Mouse (Mus musculus) T-helper 1 cell (primary cell): ENCODE results near the gene Ptpn7.
"Not testable (repeated sequence)": the region's sequence is repeated elsewhere in the genome, so short reads cannot be mapped to it uniquely, and the experiment has no call there.

Source experiments
- in situ Hi-C: fragments of 300-600 bp; cut with MboI, MseI; formaldehyde crosslinking; loops from one replicate; pipeline ENCODE4 v1.15.1; 2025; ENCODE audit warnings: high pct_unique_total_duplicates

The Ptpn7 gene

GRCm38 (mm10) chr1:135132473-135132872 is at the start of gene Ptpn7:
Ptpn7 (plus strand) TSS chr1:135132700.
- in situ Hi-C loops, result no loop called here

GRCm38 (mm10) chr1:135083465-135083864 is 49.0 kb upstream of the Ptpn7 start:
- in situ Hi-C loops, result no loop called here

DNA sequence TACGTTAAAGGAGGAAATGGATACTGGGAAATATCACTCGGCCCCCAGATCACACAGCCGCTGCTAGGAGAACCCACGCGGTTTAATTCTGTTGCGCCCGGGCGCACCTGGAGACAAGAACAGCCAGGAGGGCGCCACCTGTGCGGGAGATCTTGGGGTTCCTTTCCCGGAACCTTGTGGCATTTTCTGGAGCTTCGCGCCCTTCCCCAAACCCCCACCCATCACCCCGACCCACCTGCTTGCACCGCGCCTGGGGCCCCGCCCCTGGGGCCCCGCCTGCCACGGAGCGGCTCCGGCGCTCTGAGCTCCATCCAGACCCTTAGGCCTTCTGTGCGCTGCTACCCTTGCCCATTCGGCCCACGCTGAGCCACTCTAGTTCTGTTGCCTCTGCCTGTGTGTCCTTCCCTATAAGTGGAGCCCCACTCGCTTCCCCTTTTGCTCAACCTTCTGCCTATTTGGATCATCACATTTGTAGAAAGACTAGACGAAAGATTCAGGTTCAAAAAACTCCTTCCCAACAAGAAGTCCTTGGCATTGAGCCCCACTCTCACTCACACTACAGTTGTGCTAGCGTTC is 47.1 kb upstream of the Ptpn7 start:
- in situ Hi-C loops, result no loop called here

DNA sequence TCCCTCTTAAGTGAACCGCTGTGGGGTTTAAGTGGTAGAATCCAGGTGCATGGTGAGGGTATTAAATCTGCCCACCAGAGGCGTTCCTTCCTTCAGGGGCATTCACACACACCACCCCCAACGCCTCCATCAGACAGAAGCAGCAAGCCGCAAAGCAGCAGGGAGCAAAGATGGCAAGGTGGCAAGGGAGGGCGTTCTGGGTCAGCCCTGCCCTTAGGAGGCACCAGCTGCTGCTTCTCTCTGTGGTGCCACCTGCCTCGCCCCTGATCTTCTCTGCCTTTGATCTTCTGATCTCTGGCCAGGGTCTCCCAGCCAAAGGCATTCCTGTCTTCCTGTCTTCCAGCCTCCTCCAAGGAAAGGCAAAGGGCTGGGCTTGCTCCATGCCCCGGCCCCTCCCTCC is 46.5 kb upstream of the Ptpn7 start:
- in situ Hi-C loops, result no loop called here

- in situ Hi-C loops, result no loop called here
Measured at GRCm38 (mm10) chr1:135087414-135087813, 45.1 kb upstream of the Ptpn7 start.

GRCm38 (mm10) chr1:135089626-135090025 is 42.9 kb upstream of the Ptpn7 start:
- in situ Hi-C loops, result no loop called here

- in situ Hi-C loops, result no loop called here
Measured at GRCm38 (mm10) chr1:135090914-135091313, 41.6 kb upstream of the Ptpn7 start.

GRCm38 (mm10) chr1:135094723-135095122 is 37.8 kb upstream of the Ptpn7 start:
- in situ Hi-C loops, result no loop called here

DNA sequence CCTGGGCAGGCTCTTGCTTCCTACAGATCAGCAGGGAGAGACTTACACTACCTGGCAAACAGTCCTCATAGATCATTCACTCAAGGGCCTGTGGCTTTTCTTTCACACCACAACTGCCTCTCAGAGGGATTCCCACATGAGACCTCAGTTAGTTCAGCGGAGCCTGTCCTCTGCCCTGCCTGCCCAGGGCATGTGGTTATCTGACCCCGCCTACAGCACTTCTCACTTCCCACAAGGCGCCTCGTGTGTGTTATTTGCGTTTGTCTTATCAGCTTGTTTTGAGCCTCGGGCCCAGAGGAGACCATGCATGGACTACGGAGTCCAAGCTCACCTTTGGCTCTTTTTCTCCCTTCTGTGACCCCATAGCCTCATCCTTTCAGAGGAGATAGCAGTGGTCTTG is 37.3 kb upstream of the Ptpn7 start:
- in situ Hi-C loops, result no loop called here

DNA sequence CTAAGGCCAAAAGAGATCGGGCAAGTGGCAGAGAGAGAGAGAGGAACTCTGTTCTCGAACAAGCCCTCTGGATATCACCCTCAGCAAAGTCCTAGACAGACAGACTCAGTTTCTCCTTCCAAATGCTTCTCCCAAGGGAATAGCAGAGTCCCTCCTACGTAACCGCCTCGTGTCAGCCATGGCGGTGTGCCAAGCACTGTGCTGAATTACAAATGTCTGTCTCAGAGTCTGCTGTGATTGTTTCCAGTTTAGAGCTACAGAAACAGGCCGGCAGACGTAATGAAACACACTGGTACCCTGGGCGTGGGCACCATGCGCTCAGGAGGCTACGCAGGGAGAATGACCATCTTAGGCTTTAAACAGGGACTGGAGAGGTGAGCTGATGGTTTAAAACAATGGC is 36.2 kb upstream of the Ptpn7 start:
- in situ Hi-C loops, result no loop called here

GRCm38 (mm10) chr1:135097441-135097840 is 35.1 kb upstream of the Ptpn7 start:
- in situ Hi-C loops, result no loop called here

DNA sequence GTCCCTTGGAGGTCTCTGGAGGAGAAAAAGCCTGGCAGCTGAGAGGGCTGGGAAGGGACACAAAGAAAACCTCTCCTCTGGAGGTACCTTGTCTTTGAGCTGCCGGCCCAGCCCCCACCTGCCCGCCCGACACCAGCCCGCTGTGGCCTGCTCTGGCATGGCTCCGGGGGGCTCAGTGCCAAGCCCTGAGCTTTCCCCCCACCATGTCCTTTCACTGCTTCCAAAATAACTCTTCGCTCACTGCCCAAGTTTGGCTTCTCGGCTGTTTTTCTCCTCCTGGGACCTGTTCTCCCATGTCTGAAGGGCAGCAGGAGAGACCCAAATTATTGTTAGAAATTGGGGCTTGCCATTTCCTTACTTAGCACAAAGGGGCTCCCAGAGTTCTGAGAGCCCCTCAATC is 34.1 kb upstream of the Ptpn7 start:
- in situ Hi-C loops, result no loop called here

GRCm38 (mm10) chr1:135100400-135100799 is 32.1 kb upstream of the Ptpn7 start:
- in situ Hi-C loops, result no loop called here

GRCm38 (mm10) chr1:135105124-135105523 is 27.4 kb upstream of the Ptpn7 start, which contains the start of gene Lgr6:
Lgr6 (minus strand) TSS chr1:135105276.
- in situ Hi-C loops, result loop anchor here (5.0 kb wide), 1 partner anchor 118 kb away; no protein-coding TSS in a partner anchor

- in situ Hi-C loops, result loop anchor here (5.0 kb wide), 1 partner anchor 119 kb away; no protein-coding TSS in a partner anchor
Measured at GRCm38 (mm10) chr1:135105951-135106350, 26.5 kb upstream of the Ptpn7 start.

DNA sequence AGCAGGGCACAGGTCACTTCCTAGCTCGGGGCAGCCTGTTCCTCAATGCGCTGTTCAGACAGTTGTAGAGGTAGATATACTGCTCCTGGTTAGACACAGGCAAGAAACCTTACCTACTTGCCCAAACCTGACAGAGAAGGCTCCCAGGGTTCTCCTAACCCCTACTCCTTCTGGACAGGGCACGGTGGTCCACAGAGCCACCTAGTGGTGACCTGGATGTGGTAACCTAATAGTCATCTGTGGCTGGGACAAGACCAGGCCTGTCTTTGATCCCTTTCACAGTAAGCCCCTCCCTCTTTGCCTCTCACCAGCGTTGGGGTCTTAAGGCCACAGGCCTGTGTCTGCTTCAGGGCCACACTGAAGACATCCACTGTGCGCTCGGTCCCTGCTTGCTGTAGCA is 23.9 kb upstream of the Ptpn7 start:
- in situ Hi-C loops, result loop anchor here (5.0 kb wide), 1 partner anchor 121 kb away; no protein-coding TSS in a partner anchor

DNA sequence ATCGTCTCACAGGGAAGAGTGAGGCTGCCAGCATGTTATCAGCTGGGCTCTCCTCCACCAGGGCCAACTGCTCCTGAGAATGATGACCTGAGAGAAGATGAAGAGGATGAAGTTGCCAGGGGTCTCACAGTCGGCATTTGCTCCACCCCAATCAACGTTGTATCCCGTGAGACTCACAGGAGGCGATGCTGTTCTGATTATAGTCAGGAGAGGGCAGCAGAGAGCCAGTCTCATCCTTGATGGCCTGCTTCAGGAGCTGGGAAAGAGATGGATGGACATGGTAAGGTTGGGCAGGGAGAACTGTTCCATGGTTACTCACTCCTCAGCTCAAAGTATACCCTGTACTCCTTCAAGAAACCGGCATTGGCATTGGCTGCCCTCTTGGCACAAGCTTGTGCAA is 22.4 kb upstream of the Ptpn7 start:
- in situ Hi-C loops, result no loop called here

GRCm38 (mm10) chr1:135111271-135111670 is 21.2 kb upstream of the Ptpn7 start:
- in situ Hi-C loops, result not testable (repeated sequence)

DNA sequence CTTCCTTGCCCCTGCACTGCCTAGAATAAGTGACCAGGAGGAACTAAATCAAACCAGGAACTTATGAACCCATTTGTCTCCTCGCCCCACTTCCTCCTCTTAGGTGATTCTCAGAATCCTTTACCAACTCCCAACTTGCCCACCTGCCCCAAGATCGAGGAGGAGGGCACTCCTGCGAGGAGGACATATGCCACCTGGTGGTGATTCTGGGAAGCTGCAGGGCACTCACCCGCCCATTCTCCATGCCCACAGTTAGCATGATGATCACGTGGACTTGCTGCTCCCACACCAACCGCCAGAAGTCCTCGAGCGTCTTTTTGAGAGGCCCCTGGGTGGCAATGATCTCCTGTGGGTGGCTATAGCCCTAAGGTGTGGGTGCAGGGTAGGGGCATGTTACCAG is 19.8 kb upstream of the Ptpn7 start:
- in situ Hi-C loops, result no loop called here

GRCm38 (mm10) chr1:135124573-135125363 is 7.7 kb upstream of the Ptpn7 start:
- in situ Hi-C loops, result no loop called here

DNA sequence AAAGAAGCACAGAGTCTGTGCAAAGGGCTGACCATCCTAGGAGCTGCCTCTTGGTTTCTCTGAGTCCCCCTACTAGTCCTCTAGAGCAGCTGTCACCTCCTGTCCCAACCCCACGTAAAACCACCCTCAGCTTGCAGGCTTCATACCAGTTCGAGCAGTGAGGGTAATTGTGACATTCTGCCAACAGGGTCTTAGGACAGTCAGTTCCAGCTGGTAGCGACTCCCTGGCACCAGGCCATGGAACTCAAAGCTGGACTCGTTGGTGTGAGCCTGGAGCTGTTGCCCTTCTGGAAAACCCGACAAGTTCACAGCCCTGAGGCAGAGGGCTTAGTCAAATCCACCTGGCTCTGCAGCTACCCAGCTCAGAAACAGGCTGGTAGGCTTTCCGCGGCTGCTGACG is 6.5 kb upstream of the Ptpn7 start:
- in situ Hi-C loops, result no loop called here

- in situ Hi-C loops, result no loop called here
Measured at GRCm38 (mm10) chr1:135126443-135127027, 6.0 kb upstream of the Ptpn7 start.

DNA sequence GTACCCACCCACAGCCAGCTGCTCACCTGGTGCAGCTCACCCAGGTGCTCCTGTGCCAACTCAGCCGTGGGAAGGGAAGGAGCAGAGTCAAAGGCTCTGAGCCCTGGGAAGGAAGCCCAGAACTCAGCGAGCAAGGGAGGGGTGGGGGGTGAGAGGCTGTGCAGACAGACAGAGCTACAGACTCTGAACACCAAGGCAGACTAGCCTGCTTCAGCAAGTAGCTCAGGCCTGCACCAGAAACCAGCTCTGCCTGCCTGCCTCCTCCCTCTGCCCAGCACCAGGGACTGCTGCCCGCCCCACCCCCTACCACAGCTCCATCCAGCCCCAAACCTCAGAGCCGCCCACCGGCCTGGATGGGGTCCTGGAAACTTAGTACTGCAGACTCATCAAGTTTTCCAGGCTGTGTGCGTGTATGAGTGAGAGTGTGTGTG is 4.5 kb upstream of the Ptpn7 start:
- in situ Hi-C loops, result no loop called here
